Mouse (Mus musculus): Measurements from ENCODE around the gene Pigyl.

DNA sequence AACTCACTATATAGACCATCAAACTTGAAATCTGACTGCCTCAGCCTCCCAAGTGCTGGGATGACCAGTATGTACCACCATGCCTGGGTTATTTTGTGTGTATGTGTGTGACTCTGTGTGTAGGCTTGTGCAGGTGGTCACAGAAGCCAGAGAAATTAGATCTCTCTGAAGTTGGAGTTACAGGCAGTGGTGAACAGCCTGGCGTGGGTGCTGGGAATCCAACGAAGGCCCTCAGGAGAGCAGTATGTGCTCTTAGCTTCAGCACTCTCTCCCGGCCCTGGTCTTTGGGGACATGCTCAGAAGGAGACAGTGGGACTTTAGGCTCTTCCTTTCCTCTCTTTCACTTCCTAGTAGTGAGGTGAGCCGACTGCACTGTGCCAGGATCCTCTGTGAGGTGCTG is 15.7 kb downstream of the Pigyl start:
- TF ChIP-seq MAFK (IDR thresholded peaks at IDR 0.05; ENCODE audit: insufficient read depth, low read depth, low read length) (no peak), ZC3H11A (IDR thresholded peaks at IDR 0.05; ENCODE audit: borderline replicate concordance, low read depth, low read length) (no peak), ZNF384 (IDR thresholded peaks at IDR 0.05; ENCODE audit: low read depth, low read length) (no peak), HCFC1 (IDR thresholded peaks at IDR 0.05; ENCODE audit: borderline replicate concordance, insufficient read depth, low read length) (no peak)

Measured in ES-E14 (cell line).